Mouse (Mus musculus): ENCODE data around the gene Pdzk1. TPM values are rescaled to one million over a fixed set of nuclear protein-coding genes. Genes with fewer than 3 reads are reported as not detected.
A peak's percentile ranks its signal among the peaks of the same experiment; 100 is the strongest.

The Pdzk1 gene
- polyA plus RNA-seq, 1 experiment from 2014 or later = 45.2 TPM

DNA sequence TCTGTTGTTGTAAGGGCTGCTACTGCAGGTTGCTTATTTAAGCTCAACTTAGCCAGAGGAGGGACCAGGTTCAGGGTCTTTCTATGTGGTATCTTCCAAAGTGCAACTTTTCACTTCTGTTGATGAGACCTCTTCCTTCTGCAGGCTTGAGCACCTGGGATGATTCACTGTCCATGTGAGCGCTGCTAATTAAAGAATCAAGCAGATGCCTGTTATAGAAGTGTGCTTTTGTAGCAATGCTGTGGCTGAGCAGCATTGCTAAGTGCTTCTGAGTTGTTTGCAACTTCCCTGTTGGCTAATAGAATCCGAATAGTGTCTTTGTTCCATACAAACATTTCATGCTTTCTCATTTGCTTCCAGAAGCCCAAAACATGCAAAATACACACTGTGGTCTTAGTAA, 41.2 kb downstream of the Pdzk1 start:
- Histone ChIP-seq H3K36me3 (ENCODE audit: control insufficient read depth, insufficient read depth, low read length) (peaks cover 18% of the 10 kb centered on the region; the same call in 1 of the 2 replicates), H3K4me2 (ENCODE audit: low read depth, low read length) (no peak overlapping the region), H3K4me1 (ENCODE audit: control insufficient read depth, insufficient read depth, low read length) (peaks cover 4% of the 10 kb centered on the region; the same call in 1 of the 2 replicates), H3K27ac (ENCODE audit: low read length) (no peak overlapping the region), H3K27me3 (replicated peaks; ENCODE audit: control insufficient read depth, insufficient read depth, low read length) (no peaks in the 10 kb centered on the region), H3K9ac (ENCODE audit: low read depth, low read length) (no peak overlapping the region), H3K4me3 (ENCODE audit: low read length) (no peak overlapping the region), H3K9me3 (ENCODE audit: control insufficient read depth, low read length) (no peaks in the 10 kb centered on the region)
- 94% methylated on average over 2 of the region's 2 CpGs for WGBS
- no peak for ATAC-seq

DNA sequence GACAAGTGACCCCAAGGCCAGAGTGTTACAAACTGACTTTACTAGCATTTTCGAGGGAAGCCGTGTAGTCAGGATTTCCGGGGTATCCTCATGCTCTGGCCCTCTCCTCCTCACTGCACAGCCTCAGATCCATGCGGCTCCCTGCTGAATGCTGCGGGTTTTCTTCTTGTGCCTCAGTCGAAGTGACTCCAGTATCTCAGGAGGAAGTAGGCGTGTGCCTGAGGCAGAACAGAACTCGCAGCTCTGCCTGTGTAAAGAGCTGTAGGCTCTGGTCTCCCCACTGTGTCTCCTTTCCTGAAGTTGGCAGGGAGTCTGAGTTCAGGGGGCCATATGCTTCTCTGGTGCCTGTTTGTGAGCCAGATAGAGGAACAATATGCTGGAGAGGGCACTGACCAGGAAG, 42.0 kb downstream of the Pdzk1 start:
- Histone ChIP-seq H3K9ac (ENCODE audit: low read depth, low read length) (no peak overlapping the region), H3K36me3 (ENCODE audit: control insufficient read depth, insufficient read depth, low read length) (peaks cover 18% of the 10 kb centered on the region; the same call in 1 of the 2 replicates), H3K27me3 (replicated peaks; ENCODE audit: control insufficient read depth, insufficient read depth, low read length) (no peaks in the 10 kb centered on the region), H3K4me2 (ENCODE audit: low read depth, low read length) (no peak overlapping the region), H3K9me3 (ENCODE audit: control insufficient read depth, low read length) (no peaks in the 10 kb centered on the region), H3K27ac (ENCODE audit: low read length) (no peak overlapping the region), H3K4me3 (ENCODE audit: low read length) (no peak overlapping the region), H3K4me1 (ENCODE audit: control insufficient read depth, insufficient read depth, low read length) (peaks cover 7% of the 10 kb centered on the region; the same call in 1 of the 2 replicates)
- WGBS = 88% methylated on average over 8 of the region's 8 CpGs
- ATAC-seq = no peak

DNA sequence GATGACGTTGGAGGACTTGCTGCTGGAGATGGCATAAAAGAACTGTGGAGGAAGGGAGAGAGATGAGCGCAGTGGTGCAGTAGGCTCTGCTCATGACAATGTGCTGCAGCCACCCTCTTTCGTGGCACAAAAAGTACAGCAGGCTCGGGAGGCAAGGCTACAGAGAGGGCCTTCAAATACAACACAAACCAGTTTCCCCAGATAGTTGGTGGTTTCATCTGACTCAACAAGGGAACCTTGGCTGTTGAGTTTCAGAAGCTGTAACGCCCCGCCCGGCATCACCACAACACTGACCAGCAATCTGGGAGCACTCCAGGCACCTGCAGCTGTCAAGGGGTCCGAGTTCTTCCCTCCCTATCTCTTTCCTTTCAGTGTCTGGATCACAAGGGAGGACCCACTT, 43.4 kb downstream of the Pdzk1 start:
- H3K9ac ChIP-seq (ENCODE audit: low read depth, low read length) = no peak overlapping the region
- no peaks in the 10 kb centered on the region for H3K27me3 ChIP-seq (replicated peaks; ENCODE audit: control insufficient read depth, insufficient read depth, low read length)
- H3K4me1 ChIP-seq (ENCODE audit: control insufficient read depth, insufficient read depth, low read length) = peaks cover 10% of the 10 kb centered on the region; the same call in 1 of the 2 replicates
- peaks cover 18% of the 10 kb centered on the region; the same call in 1 of the 2 replicates for H3K36me3 ChIP-seq (ENCODE audit: control insufficient read depth, insufficient read depth, low read length)
- H3K27ac ChIP-seq (ENCODE audit: low read length) = no peak overlapping the region
- no peak for ATAC-seq
- H3K4me3 ChIP-seq (ENCODE audit: low read length) = no peak overlapping the region
- 89% methylated on average over 8 of the region's 8 CpGs for WGBS
- no peak overlapping the region for H3K4me2 ChIP-seq (ENCODE audit: low read depth, low read length)
- H3K9me3 ChIP-seq (ENCODE audit: control insufficient read depth, low read length) = no peaks in the 10 kb centered on the region

DNA sequence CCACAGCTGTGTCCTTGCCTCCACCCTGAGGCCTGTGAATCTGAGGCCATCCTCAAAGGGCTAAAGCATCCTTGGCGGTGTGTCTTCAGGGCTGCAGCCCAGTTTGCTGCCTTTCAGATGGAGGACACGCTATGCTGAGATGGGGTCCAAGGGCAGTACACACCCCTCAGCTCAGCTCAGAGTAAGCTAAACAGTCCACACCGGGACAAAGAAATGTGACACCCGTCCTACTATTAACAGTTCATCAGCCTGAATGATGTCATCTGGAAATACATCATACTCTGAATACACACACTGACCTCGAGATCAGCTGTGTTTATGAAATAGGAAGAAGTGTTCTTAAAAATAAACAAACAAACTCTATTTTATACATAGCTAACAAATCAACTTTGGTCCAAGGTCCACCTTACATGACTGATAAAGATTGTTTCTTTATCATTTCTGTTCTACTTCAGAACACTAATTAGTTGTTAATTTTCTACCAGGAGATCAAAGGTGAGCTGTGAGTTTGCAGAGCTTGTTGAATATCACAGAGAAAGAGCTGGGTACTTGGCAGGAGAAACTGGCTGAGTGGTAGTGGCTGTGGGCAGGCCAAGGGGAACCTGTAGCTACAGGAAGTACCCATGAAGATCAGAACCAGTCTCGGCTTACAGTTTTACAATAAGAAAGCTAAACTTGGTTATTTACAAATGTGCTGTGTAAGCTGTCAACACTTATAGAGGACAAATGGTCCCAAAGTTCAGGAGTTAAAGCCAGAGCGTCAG, 45.9 kb downstream of the Pdzk1 start:
- H3K4me2 ChIP-seq (ENCODE audit: low read depth, low read length) = peak overlapping the region; percentile 6; the same call in 1 of the 2 replicates
- no peak overlapping the region for H3K4me3 ChIP-seq (ENCODE audit: low read length)
- H3K9ac ChIP-seq (ENCODE audit: low read depth, low read length) = no peak overlapping the region
- no peaks in the 10 kb centered on the region for H3K9me3 ChIP-seq (ENCODE audit: control insufficient read depth, low read length)
- H3K27me3 ChIP-seq (replicated peaks; ENCODE audit: control insufficient read depth, insufficient read depth, low read length) = no peaks in the 10 kb centered on the region
- peak overlapping the region; percentile 89 for H3K27ac ChIP-seq (ENCODE audit: low read length)
- ATAC-seq = peak; percentile 94
- whole genome bisulfite sequencing = 47% methylated on average over 7 of the region's 7 CpGs
- H3K4me1 ChIP-seq (ENCODE audit: control insufficient read depth, insufficient read depth, low read length) = peaks cover 10% of the 10 kb centered on the region; the same call in 1 of the 2 replicates
- H3K36me3 ChIP-seq (ENCODE audit: control insufficient read depth, insufficient read depth, low read length) = peaks cover 14% of the 10 kb centered on the region; the same call in 1 of the 2 replicates

DNA sequence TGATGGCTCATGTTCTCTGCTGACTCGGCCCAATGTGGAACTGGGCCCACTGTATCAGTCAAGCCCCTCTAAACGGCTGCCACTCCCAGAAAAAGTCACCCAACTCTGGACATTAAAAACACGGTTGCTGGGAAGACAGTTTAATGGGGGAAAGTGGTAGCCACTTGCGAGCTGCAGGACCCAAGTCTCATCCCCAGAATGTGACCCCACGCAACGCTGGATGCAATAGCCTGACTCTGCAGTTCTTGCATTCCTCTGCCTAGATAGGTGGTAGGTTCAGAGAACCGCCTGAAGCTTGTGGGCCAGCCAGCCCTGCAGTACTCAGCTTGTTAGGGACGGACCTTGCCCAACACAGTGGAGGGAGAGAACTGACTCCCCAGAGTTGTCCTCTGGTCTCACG, 50.5 kb downstream of the Pdzk1 start:
- no peak for ATAC-seq
- no peak overlapping the region for H3K9ac ChIP-seq (ENCODE audit: low read depth, low read length)
- no peak overlapping the region for H3K4me3 ChIP-seq (ENCODE audit: low read length)
- peaks cover 8% of the 10 kb centered on the region; the same call in 1 of the 2 replicates for H3K4me1 ChIP-seq (ENCODE audit: control insufficient read depth, insufficient read depth, low read length)
- WGBS = 83% methylated on average over 9 of the region's 9 CpGs
- no peaks in the 10 kb centered on the region for H3K9me3 ChIP-seq (ENCODE audit: control insufficient read depth, low read length)
- H3K27me3 ChIP-seq (replicated peaks; ENCODE audit: control insufficient read depth, insufficient read depth, low read length) = no peaks in the 10 kb centered on the region
- no peak overlapping the region for H3K4me2 ChIP-seq (ENCODE audit: low read depth, low read length)
- H3K27ac ChIP-seq (ENCODE audit: low read length) = no peak overlapping the region
- peaks cover 4% of the 10 kb centered on the region; the same call in 1 of the 2 replicates for H3K36me3 ChIP-seq (ENCODE audit: control insufficient read depth, insufficient read depth, low read length)

GRCm38 (mm10) chr3:96880385-96880784, 51.3 kb downstream of the Pdzk1 start:
- Histone ChIP-seq H3K27ac (ENCODE audit: low read length) (no peak overlapping the region), H3K36me3 (ENCODE audit: control insufficient read depth, insufficient read depth, low read length) (peaks cover 4% of the 10 kb centered on the region; the same call in 1 of the 2 replicates), H3K9ac (ENCODE audit: low read depth, low read length) (no peak overlapping the region), H3K9me3 (ENCODE audit: control insufficient read depth, low read length) (no peaks in the 10 kb centered on the region), H3K4me3 (ENCODE audit: low read length) (no peak overlapping the region), H3K4me2 (ENCODE audit: low read depth, low read length) (no peak overlapping the region), H3K27me3 (replicated peaks; ENCODE audit: control insufficient read depth, insufficient read depth, low read length) (no peaks in the 10 kb centered on the region), H3K4me1 (ENCODE audit: control insufficient read depth, insufficient read depth, low read length) (peaks cover 5% of the 10 kb centered on the region; the same call in 1 of the 2 replicates)
- WGBS = 89% methylated on average over 4 of the region's 4 CpGs
- no peak for ATAC-seq

GRCm38 (mm10) chr3:96881557-96881956, 52.5 kb downstream of the Pdzk1 start:
- Histone ChIP-seq H3K4me1 (ENCODE audit: control insufficient read depth, insufficient read depth, low read length) (no peaks in the 10 kb centered on the region), H3K36me3 (ENCODE audit: control insufficient read depth, insufficient read depth, low read length) (peaks cover 4% of the 10 kb centered on the region; the same call in 1 of the 2 replicates), H3K9ac (ENCODE audit: low read depth, low read length) (no peak overlapping the region), H3K27ac (ENCODE audit: low read length) (no peak overlapping the region), H3K9me3 (ENCODE audit: control insufficient read depth, low read length) (no peaks in the 10 kb centered on the region), H3K4me2 (ENCODE audit: low read depth, low read length) (no peak overlapping the region), H3K27me3 (replicated peaks; ENCODE audit: control insufficient read depth, insufficient read depth, low read length) (no peaks in the 10 kb centered on the region), H3K4me3 (ENCODE audit: low read length) (no peak overlapping the region)
- ATAC-seq = no peak
- WGBS = 78% methylated on average over 6 of the region's 6 CpGs

DNA sequence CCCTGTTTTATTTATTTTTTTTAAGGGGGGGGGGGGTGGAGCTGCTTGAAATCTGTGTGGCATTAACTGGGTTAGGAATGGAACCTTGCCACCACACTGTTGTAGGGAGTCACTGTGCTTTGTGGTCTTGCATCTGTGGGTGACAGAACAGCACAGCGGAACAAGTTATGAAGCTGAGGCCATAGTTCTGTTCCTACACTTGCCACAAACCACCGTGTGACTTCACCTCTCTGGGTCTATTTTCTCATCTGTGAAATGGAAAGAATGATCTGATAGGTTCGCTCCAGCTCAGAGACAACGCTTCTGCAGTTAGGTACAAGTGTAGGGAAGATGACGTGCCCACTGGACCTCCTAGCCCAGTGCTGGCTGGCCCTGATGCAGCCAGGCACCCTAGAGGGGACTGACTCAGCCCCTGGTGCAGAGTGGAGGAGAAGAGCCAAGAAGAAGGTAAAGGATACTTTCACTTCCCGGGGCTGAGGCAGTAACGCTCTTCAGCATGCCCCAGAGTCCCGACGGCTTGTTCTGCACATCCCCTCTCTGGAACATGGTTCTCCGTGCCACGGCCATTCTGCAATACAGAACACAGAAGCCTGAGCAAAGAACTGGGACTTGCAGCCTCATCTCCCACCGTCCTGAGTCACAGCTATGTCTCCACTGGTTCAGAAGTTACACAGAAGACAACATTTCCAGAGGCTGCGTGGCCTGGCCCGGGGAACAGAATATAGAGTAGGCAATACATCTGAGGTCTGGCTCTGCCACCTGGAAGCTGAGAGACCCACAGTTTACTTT, 53.2 kb downstream of the Pdzk1 start:
- 94% methylated on average over 14 of the region's 14 CpGs for WGBS
- H3K4me3 ChIP-seq (ENCODE audit: low read length) = no peak overlapping the region
- H3K27ac ChIP-seq (ENCODE audit: low read length) = no peak overlapping the region
- ATAC-seq = no peak
- H3K9ac ChIP-seq (ENCODE audit: low read depth, low read length) = no peak overlapping the region
- H3K4me2 ChIP-seq (ENCODE audit: low read depth, low read length) = no peak overlapping the region
- no peaks in the 10 kb centered on the region for H3K27me3 ChIP-seq (replicated peaks; ENCODE audit: control insufficient read depth, insufficient read depth, low read length)
- no peaks in the 10 kb centered on the region for H3K9me3 ChIP-seq (ENCODE audit: control insufficient read depth, low read length)
- peaks cover 4% of the 10 kb centered on the region; the same call in 1 of the 2 replicates for H3K36me3 ChIP-seq (ENCODE audit: control insufficient read depth, insufficient read depth, low read length)
- no peaks in the 10 kb centered on the region for H3K4me1 ChIP-seq (ENCODE audit: control insufficient read depth, insufficient read depth, low read length)

DNA sequence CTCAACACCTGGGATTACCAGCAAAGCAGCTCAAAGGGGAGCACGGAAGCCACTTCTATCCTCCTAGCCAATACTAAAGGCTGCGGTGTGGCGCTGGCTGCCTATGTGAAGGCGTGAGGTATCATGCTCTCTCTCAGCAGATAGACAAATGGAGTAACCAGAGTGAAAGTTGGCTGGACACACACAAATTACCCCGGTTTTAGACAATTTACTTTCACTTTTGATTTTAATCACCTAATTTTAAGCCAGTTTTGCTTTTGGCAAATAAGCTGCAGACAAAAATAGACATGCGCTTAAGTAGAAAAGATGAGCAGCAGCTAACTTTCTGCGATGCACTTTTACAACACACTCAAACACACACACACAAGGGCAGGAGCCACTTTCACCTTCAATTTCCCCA, 54.6 kb downstream of the Pdzk1 start:
- Histone ChIP-seq H3K27ac (ENCODE audit: low read length) (no peak overlapping the region), H3K9me3 (ENCODE audit: control insufficient read depth, low read length) (no peaks in the 10 kb centered on the region), H3K9ac (ENCODE audit: low read depth, low read length) (no peak overlapping the region), H3K36me3 (ENCODE audit: control insufficient read depth, insufficient read depth, low read length) (peaks cover 5% of the 10 kb centered on the region), H3K27me3 (replicated peaks; ENCODE audit: control insufficient read depth, insufficient read depth, low read length) (no peaks in the 10 kb centered on the region), H3K4me3 (ENCODE audit: low read length) (no peak overlapping the region), H3K4me2 (ENCODE audit: low read depth, low read length) (no peak overlapping the region), H3K4me1 (ENCODE audit: control insufficient read depth, insufficient read depth, low read length) (no peaks in the 10 kb centered on the region)
- WGBS = 94% methylated on average over 7 of the region's 7 CpGs
- no peak for ATAC-seq
